Mouse (Mus musculus) heart, postnatal 0 days (tissue): ENCODE data around the gene Ltbp1.

Source experiments
- CTCF ChIP-seq: IDR thresholded peaks from 2 replicates; pipeline ENCODE4 v1.5.1; 2016; ENCODE audit warnings: antibody characterized with exemption, control low read depth, low read depth
- EP300 ChIP-seq: IDR thresholded peaks from 2 replicates; pipeline ENCODE4 v1.6.1; 2016; ENCODE audit warnings: antibody characterized with exemption, low read depth

DNA sequence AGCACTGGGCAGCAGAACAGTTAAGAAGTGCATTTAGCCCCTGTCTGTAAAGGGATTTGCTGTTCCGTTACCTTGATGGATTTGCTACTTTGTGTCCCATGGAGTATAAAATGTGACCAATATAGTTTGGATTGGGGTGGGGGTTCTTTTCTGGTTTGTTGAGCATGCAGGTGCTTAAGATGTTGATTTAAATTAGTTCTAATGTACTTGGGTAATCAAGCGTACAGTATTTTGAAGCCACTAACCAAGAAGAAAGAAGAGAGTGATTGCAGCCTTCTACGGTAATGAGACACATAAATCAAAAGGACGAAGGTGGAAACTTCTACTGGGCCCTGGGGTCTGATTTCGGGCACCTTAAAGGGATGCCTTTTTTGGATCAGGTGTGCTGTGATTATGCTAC lies 102.5 kb downstream of the Ltbp1 start:
- TF ChIP-seq CTCF (no peak), EP300 (no peak)
